Mouse (Mus musculus): ENCODE measurements around the gene Aox2.
A peak's percentile ranks its signal among the peaks of the same experiment; 100 is the strongest.

Gene Aox2

DNA sequence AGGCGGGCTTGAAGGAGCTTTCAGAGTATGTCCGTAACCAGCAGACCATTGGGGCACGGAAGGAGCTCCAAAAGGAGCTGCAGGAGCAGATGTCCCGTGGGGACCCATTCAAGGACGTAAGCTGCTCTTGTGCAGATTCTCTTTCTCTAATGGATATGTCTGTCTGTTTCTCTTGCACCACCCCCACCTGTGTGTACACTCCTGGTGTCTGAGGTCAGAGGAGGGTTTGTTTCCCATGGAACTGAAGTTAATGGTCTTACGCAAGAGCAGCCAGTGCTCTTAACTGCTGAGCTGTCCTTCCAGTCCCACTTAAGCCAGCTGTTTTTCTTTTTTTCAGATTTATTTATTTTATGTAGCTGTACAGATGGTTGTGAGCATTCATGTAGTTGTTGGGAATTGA is 123.3 kb downstream of the Aox2 start:
- DNase-seq (ENCODE audit: low spot score in 2 of 2), result no peak

DNA sequence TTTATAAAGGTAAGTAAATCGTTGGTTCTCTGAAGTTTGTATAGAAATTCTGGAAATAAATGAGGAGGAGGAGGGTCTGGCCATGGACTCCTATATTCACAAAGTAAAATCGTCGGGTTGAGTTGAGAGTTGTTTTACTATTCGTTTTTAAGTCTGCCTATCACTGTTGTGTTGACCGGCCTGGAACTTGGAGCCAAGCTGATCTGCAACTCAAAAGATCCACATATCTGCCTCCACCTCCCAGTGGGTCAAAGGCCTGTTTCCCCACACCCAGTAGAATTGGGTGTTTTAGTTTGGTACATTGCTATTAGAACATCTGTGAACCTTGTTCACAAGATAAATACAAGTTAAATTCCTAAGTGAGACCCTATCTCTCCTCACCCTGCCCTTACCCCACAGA is 125.6 kb downstream of the Aox2 start:
- DNase-seq (ENCODE audit: low spot score in 2 of 2), result no peak

- no peak for DNase-seq (ENCODE audit: low spot score in 2 of 2)
These were observed 129.2 kb downstream of the Aox2 start for GRCm38 (mm10) chr1:58407321-58407720.

DNA sequence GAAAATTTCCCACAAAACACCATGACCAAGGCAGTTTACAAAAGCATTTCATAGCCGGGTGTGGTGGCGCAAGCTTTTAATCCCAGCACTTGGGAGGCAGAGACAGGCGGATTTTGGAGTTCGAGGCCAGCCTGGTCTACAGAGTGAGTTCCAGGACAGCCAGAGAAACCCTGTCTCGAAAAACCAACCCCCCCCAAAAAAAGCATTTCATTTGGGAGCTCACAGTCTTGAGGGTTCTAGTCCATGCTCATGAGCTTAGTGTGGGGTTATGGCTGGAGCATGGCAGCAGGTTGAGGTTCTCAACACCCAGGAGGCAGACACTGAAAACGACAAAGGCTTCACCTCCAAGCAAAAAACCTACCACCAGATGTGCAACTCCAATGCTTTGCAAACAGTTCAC is 130.0 kb downstream of the Aox2 start:
- DNase-seq (ENCODE audit: low spot score in 2 of 2), result no peak

DNA sequence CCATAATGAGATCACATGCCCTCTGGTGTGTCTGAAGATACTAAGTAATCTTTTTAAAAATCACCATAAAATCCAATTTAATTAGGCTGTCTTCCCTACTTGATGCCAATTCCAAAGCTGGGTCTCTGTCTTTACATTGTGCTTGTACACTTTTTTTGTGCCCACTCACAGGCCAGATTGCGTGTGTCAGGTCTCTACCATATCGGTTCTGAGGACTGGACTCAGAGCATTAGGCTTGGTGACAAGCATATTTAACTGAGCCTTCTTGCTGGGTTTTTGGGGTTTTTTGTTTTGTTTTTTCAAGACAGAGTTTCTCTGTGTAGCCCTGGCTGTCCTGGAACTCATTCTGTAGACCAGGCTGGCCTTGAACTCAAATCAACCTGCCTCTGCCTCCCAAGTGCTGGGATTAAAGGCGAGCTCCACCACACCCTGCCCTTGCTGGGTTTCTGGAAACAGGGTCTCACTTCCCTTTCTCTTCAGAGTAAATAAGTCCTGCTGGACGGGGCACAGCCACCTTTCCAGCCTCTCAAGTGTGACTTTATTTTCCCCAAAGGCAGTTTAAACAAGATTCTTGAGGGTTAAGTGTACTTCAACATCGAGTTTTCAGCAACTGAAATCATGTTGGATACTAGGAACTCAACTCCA is 131.5 kb downstream of the Aox2 start:
- DNase-seq (ENCODE audit: low spot score in 2 of 2), result no peak

GRCm38 (mm10) chr1:58410198-58410588 is 132.1 kb downstream of the Aox2 start:
- no peak for DNase-seq (ENCODE audit: low spot score in 2 of 2)

DNA sequence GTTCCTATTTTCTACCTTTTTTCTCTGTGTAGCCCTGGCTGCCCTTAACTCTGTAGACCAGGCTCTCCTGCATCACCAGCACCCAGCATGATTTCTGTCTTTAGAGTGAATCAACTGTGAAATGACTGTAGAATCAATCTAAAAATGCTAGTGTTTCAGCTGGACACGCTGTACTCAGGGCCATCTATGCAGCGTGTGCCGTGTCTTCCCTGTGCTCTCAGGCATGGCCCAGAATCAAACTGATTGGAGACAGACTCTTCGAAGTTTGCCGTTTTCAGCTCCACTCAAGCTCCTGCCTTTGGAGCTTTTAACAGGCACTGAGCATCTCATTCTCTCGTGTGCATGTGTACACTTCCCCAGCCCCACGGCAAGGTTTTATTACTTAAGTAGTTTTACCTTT is 132.7 kb downstream of the Aox2 start:
- no peak for DNase-seq (ENCODE audit: low spot score in 2 of 2)

DNA sequence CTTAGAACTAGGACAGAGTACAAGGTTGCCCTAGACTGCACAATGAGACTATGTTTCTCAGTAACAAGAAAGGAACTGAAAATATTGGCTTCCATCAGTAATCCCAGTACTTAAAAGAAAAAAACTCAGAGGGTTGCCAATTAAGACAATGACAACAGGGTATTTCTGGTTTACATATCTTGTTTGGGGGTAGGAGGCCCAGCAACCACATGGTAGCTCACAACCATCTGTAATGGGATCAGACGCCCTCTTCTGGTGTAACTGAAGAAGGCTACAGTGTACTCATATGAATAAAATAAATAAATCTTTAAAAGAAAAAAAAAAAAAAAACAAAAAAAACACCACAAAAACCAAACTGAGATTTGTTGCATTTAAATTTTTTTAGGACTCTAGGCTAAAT is 137.3 kb downstream of the Aox2 start:
- DNase-seq (ENCODE audit: low spot score in 2 of 2), result no peak

GRCm38 (mm10) chr1:58416048-58416447 is 137.9 kb downstream of the Aox2 start:
- no peak for DNase-seq (ENCODE audit: low spot score in 2 of 2)

- DNase-seq (ENCODE audit: low spot score in 2 of 2), result no peak
These were observed 141.9 kb downstream of the Aox2 start for GRCm38 (mm10) chr1:58420032-58420431.

GRCm38 (mm10) chr1:58420961-58421360 is 142.8 kb downstream of the Aox2 start:
- DNase-seq (ENCODE audit: low spot score in 2 of 2), result no peak

GRCm38 (mm10) chr1:58422879-58423278 is 144.8 kb downstream of the Aox2 start:
- DNase-seq (ENCODE audit: low spot score in 2 of 2), result no peak

GRCm38 (mm10) chr1:58423371-58424248 is 145.5 kb downstream of the Aox2 start, which contains the start of gene Clk1:
Clk1 (minus strand) TSS chr1:58424066.
- peak; percentile 96 to 98 for DNase-seq (ENCODE audit: low spot score in 2 of 2)

- no peak for DNase-seq (ENCODE audit: low spot score in 2 of 2)
These were observed 146.4 kb downstream of the Aox2 start for GRCm38 (mm10) chr1:58424551-58424950.

All from urinary bladder, postnatal 4 days (tissue).